Mouse (Mus musculus) thymus, adult 2 months (tissue): Measurements from ENCODE around the gene Wdr18. TPM values are rescaled to one million over a fixed set of nuclear protein-coding genes. Genes with fewer than 3 reads are reported as not detected.

ENCODE experiments used
- DNase-seq: peaks from one replicate; pipeline ENCODE4 v3.0.0; 2021
- H3K27ac ChIP-seq: fragments of 200-500 bp; 2 replicates; pipeline ENCODE4 v1.5.1; 2012; ENCODE audit warnings: low read length, control low read depth; ENCODE audit not compliant: control insufficient read depth, insufficient read depth
- H3K27me3 ChIP-seq: fragments of 200-500 bp; 2 replicates; pipeline ENCODE4 v1.6.1; 2012; ENCODE audit warnings: mild to moderate bottlenecking, low read length, moderate library complexity, mixed read lengths; ENCODE audit not compliant: control insufficient read depth, insufficient read depth
- H3K36me3 ChIP-seq: fragments of 200-500 bp; 2 replicates; pipeline ENCODE4 v1.6.1; 2012; ENCODE audit warnings: mild to moderate bottlenecking, low read length, moderate library complexity; ENCODE audit not compliant: control insufficient read depth, insufficient read depth
- H3K4me1 ChIP-seq: fragments of 200-500 bp; replicated peaks from 2 replicates; pipeline ENCODE4 v1.6.1; 2012; ENCODE audit warnings: low read length; ENCODE audit not compliant: control insufficient read depth, insufficient read depth
- H3K4me3 ChIP-seq: fragments of 200-500 bp; 2 replicates; pipeline ENCODE4 v1.5.1; 2012; ENCODE audit warnings: mild to moderate bottlenecking, low read length, control low read depth, moderate library complexity; ENCODE audit not compliant: control insufficient read depth, insufficient read depth
- CTCF ChIP-seq: fragments of 200-500 bp; IDR thresholded peaks from 2 replicates; pipeline ENCODE4 v1.5.1; 2012; ENCODE audit warnings: mild to moderate bottlenecking, control low read depth, low read length, moderate library complexity, borderline replicate concordance; ENCODE audit not compliant: control insufficient read depth, poor library complexity, insufficient read depth; ENCODE audit errors: extremely low read depth
- POLR2A ChIP-seq: fragments of 200-500 bp; IDR thresholded peaks from 2 replicates; pipeline ENCODE4 v1.6.1; 2012; ENCODE audit warnings: mild to moderate bottlenecking, low read length, control low read depth, moderate library complexity; ENCODE audit not compliant: control insufficient read depth, poor library complexity, insufficient read depth; ENCODE audit errors: extremely low read depth
- WGBS: fragments of 180-500 bp; shearing (Covaris S2); methylation state at CpG from one replicate; pipeline ENCODE4 v1.1.7; 2018; 5-methylcytosine and 5-hydroxymethylcytosine counted together
- polyA plus RNA-seq: library from polyadenylated mRNA; depleted of rRNA; stranded (reverse); fragments of >200 nt; gene quantifications from 2 replicates; pipeline ENCODE4 v1.2.3, GENCODE M21; 2012

Gene Wdr18
- polyA plus RNA-seq, 1 experiment: 74.5 TPM

- H3K36me3 ChIP-seq: no peaks in the 10 kb centered on the region
- H3K27me3 ChIP-seq: no peaks in the 10 kb centered on the region
- H3K27ac ChIP-seq: no peak overlapping the region
- 96% methylated on average over 9 of the region's 9 CpGs for WGBS
- TF ChIP-seq CTCF (no peak), POLR2A (no peak)
- H3K4me3 ChIP-seq: no peak overlapping the region
- no peak for DNase-seq
- H3K4me1 ChIP-seq: peaks cover 8% of the 10 kb centered on the region
These were observed 42.0 kb downstream of the Wdr18 start for GRCm38 (mm10) chr10:80001945-80002344.

- H3K4me1 ChIP-seq: no peaks in the 10 kb centered on the region
- WGBS: 94% methylated on average over 21 of the region's 21 CpGs
- H3K27me3 ChIP-seq: no peaks in the 10 kb centered on the region
- no peaks in the 10 kb centered on the region for H3K36me3 ChIP-seq
- TF ChIP-seq CTCF (no peak), POLR2A (no peak)
- no peak overlapping the region for H3K4me3 ChIP-seq
- H3K27ac ChIP-seq: no peak overlapping the region
- no peak for DNase-seq
These were observed 42.9 kb downstream of the Wdr18 start for GRCm38 (mm10) chr10:80002829-80003228.

DNA sequence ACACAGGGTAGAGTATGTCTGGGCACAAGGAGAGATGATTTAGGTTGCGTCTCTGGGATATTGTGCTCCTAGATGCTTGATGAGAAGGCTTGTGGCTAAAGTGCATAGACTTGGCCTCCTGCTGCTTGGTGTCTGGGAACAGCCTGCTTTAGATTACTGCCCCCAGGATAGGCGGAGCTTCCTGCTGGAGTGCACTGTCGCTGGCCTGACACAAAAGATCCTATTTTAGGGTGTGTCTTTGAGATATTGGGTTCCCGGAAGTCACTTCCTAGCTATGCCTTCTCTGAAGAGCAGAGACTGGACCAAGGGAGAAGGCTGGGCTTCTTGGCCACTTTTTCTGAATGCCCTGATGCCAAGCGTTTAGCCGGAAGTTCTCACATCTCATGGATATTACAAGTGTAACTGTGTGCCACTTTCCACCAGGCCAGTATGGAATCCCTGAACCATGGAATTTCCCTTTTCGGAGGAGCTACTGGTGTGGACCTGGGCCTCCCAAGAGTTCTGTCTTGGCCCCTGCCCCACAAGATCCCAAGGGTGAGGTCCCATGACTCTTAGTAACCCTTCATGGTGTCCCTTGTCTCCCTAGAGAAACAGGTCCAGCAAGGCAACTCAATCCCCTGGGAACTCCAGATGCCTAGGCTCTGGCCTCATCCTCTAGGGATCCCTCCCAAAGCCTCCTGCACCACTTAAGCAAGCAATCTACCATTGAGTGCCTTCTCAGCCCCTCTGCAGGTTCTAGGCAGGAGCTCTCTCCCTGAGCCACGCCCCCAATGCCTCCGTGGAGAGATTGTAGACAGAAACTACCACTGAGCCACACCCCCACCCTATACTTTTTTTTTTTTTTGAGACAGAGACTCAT, 43.7 kb downstream of the Wdr18 start:
- Histone ChIP-seq H3K36me3 (no peaks in the 10 kb centered on the region), H3K27ac (no peak overlapping the region), H3K4me3 (no peak overlapping the region), H3K4me1 (no peaks in the 10 kb centered on the region), H3K27me3 (no peaks in the 10 kb centered on the region)
- no peak for DNase-seq
- no peak for TF ChIP-seq CTCF
- TF ChIP-seq POLR2A: no peak
- 93% methylated on average over 9 of the region's 9 CpGs for WGBS

DNA sequence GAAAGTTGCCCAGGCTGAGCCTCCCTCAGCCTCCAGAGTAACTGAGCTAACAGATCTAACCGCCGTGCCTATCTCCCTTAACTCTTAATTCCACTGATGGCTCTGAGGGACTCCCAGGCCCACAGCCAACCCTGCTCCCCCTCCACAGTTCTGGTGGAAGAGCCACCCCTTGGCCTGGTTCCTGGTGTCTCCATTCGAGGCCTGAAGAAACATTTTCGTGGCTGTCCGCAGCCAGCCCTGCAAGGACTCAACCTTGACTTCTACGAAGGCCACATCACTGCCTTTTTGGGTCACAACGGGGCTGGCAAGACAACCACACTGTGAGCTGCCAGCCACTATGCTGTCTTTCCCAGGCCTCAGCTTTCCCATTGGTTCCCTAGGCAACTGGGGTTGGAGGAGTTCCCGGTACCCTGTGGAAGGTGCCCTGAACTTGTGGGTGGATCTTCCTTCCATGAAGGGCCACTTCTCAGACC, 44.3 kb downstream of the Wdr18 start:
- 95% methylated on average over 8 of the region's 8 CpGs for WGBS
- H3K4me1 ChIP-seq: no peaks in the 10 kb centered on the region

GRCm38 (mm10) chr10:80011740-80012139, 51.8 kb downstream of the Wdr18 start:
- TF ChIP-seq POLR2A (no peak), CTCF (no peak)
- Histone ChIP-seq H3K36me3 (peaks cover 14% of the 10 kb centered on the region; the same call in 1 of the 2 replicates), H3K27ac (no peak overlapping the region), H3K4me1 (peaks cover 14% of the 10 kb centered on the region), H3K27me3 (no peaks in the 10 kb centered on the region), H3K4me3 (no peak overlapping the region)
- WGBS: 95% methylated on average over 6 of the region's 6 CpGs
- DNase-seq: no peak

More for the DNA sequence above, 44.3 kb downstream of the Wdr18 start:
- Histone ChIP-seq H3K27ac (no peak overlapping the region), H3K4me3 (no peak overlapping the region), H3K27me3 (no peaks in the 10 kb centered on the region), H3K36me3 (no peaks in the 10 kb centered on the region)
- TF ChIP-seq POLR2A (no peak), CTCF (no peak)
- DNase-seq: no peak

DNA sequence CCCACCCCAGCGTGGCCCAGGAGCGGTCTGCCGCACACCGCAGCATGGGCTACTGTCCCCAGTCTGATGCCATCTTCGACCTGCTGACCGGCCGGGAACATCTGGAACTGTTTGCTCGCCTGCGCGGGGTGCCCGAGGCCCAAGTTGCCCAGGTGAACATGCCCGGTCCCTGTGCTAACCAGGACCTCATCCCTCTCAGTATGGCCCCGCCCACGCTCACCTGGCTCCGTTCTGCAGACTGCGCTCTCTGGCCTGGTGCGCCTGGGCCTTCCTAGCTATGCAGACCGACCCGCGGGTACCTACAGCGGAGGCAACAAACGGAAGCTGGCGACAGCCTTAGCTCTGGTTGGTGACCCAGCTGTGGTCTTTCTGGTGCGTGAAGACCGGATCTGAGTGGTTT, 53.7 kb downstream of the Wdr18 start:
- Histone ChIP-seq H3K4me1 (peaks cover 14% of the 10 kb centered on the region), H3K4me3 (no peak overlapping the region), H3K27ac (no peak overlapping the region), H3K27me3 (no peaks in the 10 kb centered on the region), H3K36me3 (peaks cover 19% of the 10 kb centered on the region)
- TF ChIP-seq CTCF: no peak
- no peak for TF ChIP-seq POLR2A
- 97% methylated on average over 25 of the region's 25 CpGs for WGBS
- no peak for DNase-seq
